Mouse (Mus musculus): ENCODE measurements around the gene Ctc1. TPM values are rescaled to one million over a fixed set of nuclear protein-coding genes. Genes with fewer than 3 reads are reported as not detected.

Ctc1 gene
- polyA plus RNA-seq, 1 experiment from 2014 or later = 76.0 TPM

DNA sequence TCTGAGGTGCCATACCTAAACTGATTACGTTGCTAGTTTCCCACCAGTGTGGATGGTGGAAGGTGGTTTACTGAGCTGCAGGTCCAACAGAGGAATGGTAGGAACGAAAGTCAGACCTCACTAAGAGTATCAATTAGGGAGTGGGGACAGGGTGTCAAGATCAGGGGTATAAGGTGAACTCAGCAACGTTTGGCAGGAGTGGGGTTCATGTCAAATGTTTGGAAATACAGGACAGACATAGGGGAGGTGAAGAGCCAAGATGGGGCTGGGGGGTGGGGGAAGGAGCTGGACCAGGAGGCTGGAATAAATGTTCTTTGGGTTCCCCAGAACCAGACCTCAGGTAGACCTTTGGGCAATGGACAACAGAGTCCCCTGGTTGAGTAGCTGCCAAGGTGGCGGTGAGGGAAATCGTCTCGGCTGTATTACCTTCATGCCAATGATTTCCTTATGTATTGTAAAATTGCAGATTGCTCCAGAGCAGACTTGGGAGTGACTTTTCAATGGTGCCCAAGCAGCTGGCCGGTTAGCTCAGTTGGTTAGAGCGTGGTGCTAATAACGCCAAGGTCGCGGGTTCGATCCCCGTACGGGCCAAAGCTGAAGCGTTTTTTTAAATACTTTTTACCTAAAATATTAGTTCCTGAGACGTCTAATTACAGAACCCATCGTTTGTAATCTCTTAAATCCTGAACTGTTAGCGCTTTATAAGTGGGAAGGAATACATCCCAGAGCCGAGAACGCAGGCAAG, 20.9 kb downstream of the Ctc1 start:
- H3K9ac ChIP-seq (ENCODE audit: low read length) = peak overlapping the region; percentile 78
- peak overlapping the region; percentile 67; the same call in 1 of the 2 replicates for H3K27ac ChIP-seq (ENCODE audit: low read depth, low read length)

DNA sequence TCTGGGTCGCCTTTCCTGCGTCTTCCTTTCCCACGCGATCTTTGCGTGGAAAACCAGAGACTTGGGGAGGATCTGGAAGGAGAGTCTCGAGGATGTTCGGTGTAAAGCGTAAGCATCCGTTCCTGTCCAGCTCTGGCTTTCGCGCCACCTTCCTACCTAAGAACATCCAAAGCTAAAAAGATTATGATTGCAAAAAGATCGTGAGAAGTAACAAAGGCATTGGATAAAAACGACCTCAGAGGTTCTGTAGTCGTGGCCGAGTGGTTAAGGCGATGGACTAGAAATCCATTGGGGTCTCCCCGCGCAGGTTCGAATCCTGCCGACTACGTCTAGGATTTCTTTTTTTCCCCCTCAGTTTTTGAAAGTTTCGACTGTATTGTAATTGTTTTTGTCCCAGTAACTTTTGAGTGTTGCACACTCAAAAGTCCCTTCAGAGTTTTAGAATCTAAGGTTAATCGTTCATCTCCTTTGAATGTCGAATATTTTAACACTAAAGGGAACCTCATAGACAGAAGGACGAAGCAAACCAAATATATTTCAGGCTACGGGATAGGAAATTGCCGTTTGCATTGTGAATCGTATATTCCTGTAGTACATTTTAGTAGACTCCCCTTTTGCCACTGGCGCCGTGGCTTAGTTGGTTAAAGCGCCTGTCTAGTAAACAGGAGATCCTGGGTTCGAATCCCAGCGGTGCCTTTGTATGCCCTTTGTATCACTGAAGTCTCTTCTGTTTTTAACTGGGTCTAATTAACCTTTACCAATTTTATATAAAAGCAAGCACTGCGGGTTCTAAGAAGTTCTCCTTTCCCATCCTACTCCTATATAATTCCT, 21.7 kb downstream of the Ctc1 start:
- Histone ChIP-seq H3K4me3 (ENCODE audit: low read depth, low read length) (peak overlapping the region; percentile 75), H3K4me2 (ENCODE audit: low read depth) (peak overlapping the region; percentile 64), H3K4me1 (ENCODE audit: control insufficient read depth, insufficient read depth, low read length) (peaks cover 19% of the 10 kb centered on the region), H3K27me3 (ENCODE audit: control insufficient read depth, insufficient read depth, low read length) (no peaks in the 10 kb centered on the region), H3K27ac (ENCODE audit: low read depth, low read length) (peak overlapping the region; percentile 67; the same call in 1 of the 2 replicates), H3K36me3 (ENCODE audit: control insufficient read depth, insufficient read depth, low read length) (peaks cover 8% of the 10 kb centered on the region; the same call in 1 of the 2 replicates), H3K9ac (ENCODE audit: low read length) (peak overlapping the region; percentile 78), H3K9me3 (ENCODE audit: control insufficient read depth, low read length) (no peaks in the 10 kb centered on the region)
- DNase-seq (ENCODE audit: low spot score) (peak; percentile 83), ATAC-seq (ENCODE audit: insufficient read depth, low FRiP score, low TSS enrichment) (no peak)
- WGBS = 1% methylated on average over 34 of the region's 34 CpGs

More for the DNA sequence above, 20.9 kb downstream of the Ctc1 start:
- H3K9me3 ChIP-seq (ENCODE audit: control insufficient read depth, low read length) = no peaks in the 10 kb centered on the region
- peaks cover 8% of the 10 kb centered on the region; the same call in 1 of the 2 replicates for H3K36me3 ChIP-seq (ENCODE audit: control insufficient read depth, insufficient read depth, low read length)
- DNase-seq (ENCODE audit: low spot score) (peak; percentile 87), ATAC-seq (ENCODE audit: insufficient read depth, low FRiP score, low TSS enrichment) (no peak)
- peaks cover 19% of the 10 kb centered on the region for H3K4me1 ChIP-seq (ENCODE audit: control insufficient read depth, insufficient read depth, low read length)
- H3K27me3 ChIP-seq (ENCODE audit: control insufficient read depth, insufficient read depth, low read length) = no peaks in the 10 kb centered on the region
- H3K4me3 ChIP-seq (ENCODE audit: low read depth, low read length) = peak overlapping the region; percentile 75
- peak overlapping the region; percentile 64 for H3K4me2 ChIP-seq (ENCODE audit: low read depth)
- whole genome bisulfite sequencing = 9% methylated on average over 20 of the region's 20 CpGs

GRCm38 (mm10) chr11:69038173-69038572, 22.5 kb downstream of the Ctc1 start:
- DNase-seq (ENCODE audit: low spot score) = no peak
- no peak overlapping the region for H3K4me3 ChIP-seq (ENCODE audit: low read depth, low read length)
- H3K4me1 ChIP-seq (ENCODE audit: control insufficient read depth, insufficient read depth, low read length) = peaks cover 19% of the 10 kb centered on the region
- peaks cover 5% of the 10 kb centered on the region; the same call in 1 of the 2 replicates for H3K36me3 ChIP-seq (ENCODE audit: control insufficient read depth, insufficient read depth, low read length)
- no peak for ATAC-seq (ENCODE audit: insufficient read depth, low FRiP score, low TSS enrichment)
- no peaks in the 10 kb centered on the region for H3K27me3 ChIP-seq (ENCODE audit: control insufficient read depth, insufficient read depth, low read length)
- no peak overlapping the region for H3K27ac ChIP-seq (ENCODE audit: low read depth, low read length)
- 64% methylated on average over 5 of the region's 5 CpGs for WGBS
- H3K9ac ChIP-seq (ENCODE audit: low read length) = no peak overlapping the region
- no peaks in the 10 kb centered on the region for H3K9me3 ChIP-seq (ENCODE audit: control insufficient read depth, low read length)
- H3K4me2 ChIP-seq (ENCODE audit: low read depth) = no peak overlapping the region

GRCm38 (mm10) chr11:69045531-69046394, 30.1 kb downstream of the Ctc1 start, which contains the start of gene Aurkb:
Aurkb (plus strand) TSS chr11:69045647.
- under 1% methylated on average over 54 of the region's 54 CpGs for WGBS
- H3K9me3 ChIP-seq (ENCODE audit: control insufficient read depth, low read length) = no peaks in the 10 kb centered on the region
- ATAC-seq (ENCODE audit: insufficient read depth, low FRiP score, low TSS enrichment) = peak; percentile 77; the same call in 1 of the 2 replicates

GRCm38 (mm10) chr11:69046395-69046774, 30.7 kb downstream of the Ctc1 start:
- Histone ChIP-seq H3K9ac (ENCODE audit: low read length) (peak overlapping the region; percentile 61), H3K4me3 (ENCODE audit: low read depth, low read length) (peak overlapping the region; percentile 78), H3K9me3 (ENCODE audit: control insufficient read depth, low read length) (no peaks in the 10 kb centered on the region), H3K4me1 (ENCODE audit: control insufficient read depth, insufficient read depth, low read length) (0 out of 2 replicates have a peak, but pooled peaks cover 3% of the 10 kb centered on the region), H3K4me2 (ENCODE audit: low read depth) (peak overlapping the region; percentile 63), H3K27ac (ENCODE audit: low read depth, low read length) (no peak overlapping the region), H3K36me3 (ENCODE audit: control insufficient read depth, insufficient read depth, low read length) (peaks cover 17% of the 10 kb centered on the region), H3K27me3 (ENCODE audit: control insufficient read depth, insufficient read depth, low read length) (no peaks in the 10 kb centered on the region)
- no peak for ATAC-seq (ENCODE audit: insufficient read depth, low FRiP score, low TSS enrichment)
- DNase-seq (ENCODE audit: low spot score) = no peak
- 17% methylated on average over 9 of the region's 9 CpGs for WGBS

More at GRCm38 (mm10) chr11:69045531-69046394, 30.1 kb downstream of the Ctc1 start, which contains the start of gene Aurkb:
- H3K4me2 ChIP-seq (ENCODE audit: low read depth) = peak within 1 kb of the TSS; percentile 63
- 0 out of 2 replicates have a peak, but pooled peaks cover 3% of the 10 kb centered on the region for H3K4me1 ChIP-seq (ENCODE audit: control insufficient read depth, insufficient read depth, low read length)
- peak within 1 kb of the TSS; percentile 78 for H3K4me3 ChIP-seq (ENCODE audit: low read depth, low read length)
- peak within 1 kb of the TSS; percentile 61 for H3K9ac ChIP-seq (ENCODE audit: low read length)
- peak; percentile 92 for DNase-seq (ENCODE audit: low spot score)
- peaks cover 12% of the 10 kb centered on the region for H3K36me3 ChIP-seq (ENCODE audit: control insufficient read depth, insufficient read depth, low read length)
- H3K27ac ChIP-seq (ENCODE audit: low read depth, low read length) = peak within 1 kb of the TSS; percentile 67
- H3K27me3 ChIP-seq (ENCODE audit: control insufficient read depth, insufficient read depth, low read length) = no peaks in the 10 kb centered on the region

GRCm38 (mm10) chr11:69047592-69047991, 31.9 kb downstream of the Ctc1 start:
- 93% methylated on average over 12 of the region's 12 CpGs for WGBS
- Histone ChIP-seq H3K4me1 (ENCODE audit: control insufficient read depth, insufficient read depth, low read length) (0 out of 2 replicates have a peak, but pooled peaks cover 3% of the 10 kb centered on the region), H3K27me3 (ENCODE audit: control insufficient read depth, insufficient read depth, low read length) (no peaks in the 10 kb centered on the region), H3K4me3 (ENCODE audit: low read depth, low read length) (no peak overlapping the region), H3K9ac (ENCODE audit: low read length) (no peak overlapping the region), H3K27ac (ENCODE audit: low read depth, low read length) (no peak overlapping the region), H3K36me3 (ENCODE audit: control insufficient read depth, insufficient read depth, low read length) (peaks cover 19% of the 10 kb centered on the region), H3K9me3 (ENCODE audit: control insufficient read depth, low read length) (no peaks in the 10 kb centered on the region), H3K4me2 (ENCODE audit: low read depth) (peak overlapping the region; percentile 63; the same call in 1 of the 2 replicates)
- DNase-seq (ENCODE audit: low spot score) = no peak
- ATAC-seq (ENCODE audit: insufficient read depth, low FRiP score, low TSS enrichment) = no peak

GRCm38 (mm10) chr11:69048151-69048550, 32.4 kb downstream of the Ctc1 start:
- H3K4me2 ChIP-seq (ENCODE audit: low read depth) = no peak overlapping the region
- no peak for DNase-seq (ENCODE audit: low spot score)
- WGBS = 92% methylated on average over 14 of the region's 14 CpGs

GRCm38 (mm10) chr11:69050748-69051147, 35.0 kb downstream of the Ctc1 start:
- Histone ChIP-seq H3K9ac (ENCODE audit: low read length) (no peak overlapping the region), H3K36me3 (ENCODE audit: control insufficient read depth, insufficient read depth, low read length) (peaks cover 19% of the 10 kb centered on the region), H3K27ac (ENCODE audit: low read depth, low read length) (no peak overlapping the region), H3K4me3 (ENCODE audit: low read depth, low read length) (no peak overlapping the region), H3K4me2 (ENCODE audit: low read depth) (no peak overlapping the region), H3K9me3 (ENCODE audit: control insufficient read depth, low read length) (no peaks in the 10 kb centered on the region), H3K27me3 (ENCODE audit: control insufficient read depth, insufficient read depth, low read length) (no peaks in the 10 kb centered on the region), H3K4me1 (ENCODE audit: control insufficient read depth, insufficient read depth, low read length) (0 out of 2 replicates have a peak, but pooled peaks cover 3% of the 10 kb centered on the region)
- ATAC-seq (ENCODE audit: insufficient read depth, low FRiP score, low TSS enrichment) = no peak
- DNase-seq (ENCODE audit: low spot score) = no peak
- 85% methylated on average over 8 of the region's 8 CpGs for WGBS

More at GRCm38 (mm10) chr11:69048151-69048550, 32.4 kb downstream of the Ctc1 start:
- H3K9ac ChIP-seq (ENCODE audit: low read length) = no peak overlapping the region
- H3K4me3 ChIP-seq (ENCODE audit: low read depth, low read length) = no peak overlapping the region
- H3K4me1 ChIP-seq (ENCODE audit: control insufficient read depth, insufficient read depth, low read length) = 0 out of 2 replicates have a peak, but pooled peaks cover 3% of the 10 kb centered on the region
- no peak overlapping the region for H3K27ac ChIP-seq (ENCODE audit: low read depth, low read length)
- no peaks in the 10 kb centered on the region for H3K27me3 ChIP-seq (ENCODE audit: control insufficient read depth, insufficient read depth, low read length)
- ATAC-seq (ENCODE audit: insufficient read depth, low FRiP score, low TSS enrichment) = no peak
- peaks cover 19% of the 10 kb centered on the region for H3K36me3 ChIP-seq (ENCODE audit: control insufficient read depth, insufficient read depth, low read length)
- no peaks in the 10 kb centered on the region for H3K9me3 ChIP-seq (ENCODE audit: control insufficient read depth, low read length)

All from neural tube, embryonic 11.5 days (tissue).